Mouse (Mus musculus): ENCODE measurements at regions not wholly inside any gene's neighbourhood (a gene's known extent, or its start where the extent isn't known, plus 50 kb on each side); places are given as distances from the start of the nearest gene placed in this dataset.

DNA sequence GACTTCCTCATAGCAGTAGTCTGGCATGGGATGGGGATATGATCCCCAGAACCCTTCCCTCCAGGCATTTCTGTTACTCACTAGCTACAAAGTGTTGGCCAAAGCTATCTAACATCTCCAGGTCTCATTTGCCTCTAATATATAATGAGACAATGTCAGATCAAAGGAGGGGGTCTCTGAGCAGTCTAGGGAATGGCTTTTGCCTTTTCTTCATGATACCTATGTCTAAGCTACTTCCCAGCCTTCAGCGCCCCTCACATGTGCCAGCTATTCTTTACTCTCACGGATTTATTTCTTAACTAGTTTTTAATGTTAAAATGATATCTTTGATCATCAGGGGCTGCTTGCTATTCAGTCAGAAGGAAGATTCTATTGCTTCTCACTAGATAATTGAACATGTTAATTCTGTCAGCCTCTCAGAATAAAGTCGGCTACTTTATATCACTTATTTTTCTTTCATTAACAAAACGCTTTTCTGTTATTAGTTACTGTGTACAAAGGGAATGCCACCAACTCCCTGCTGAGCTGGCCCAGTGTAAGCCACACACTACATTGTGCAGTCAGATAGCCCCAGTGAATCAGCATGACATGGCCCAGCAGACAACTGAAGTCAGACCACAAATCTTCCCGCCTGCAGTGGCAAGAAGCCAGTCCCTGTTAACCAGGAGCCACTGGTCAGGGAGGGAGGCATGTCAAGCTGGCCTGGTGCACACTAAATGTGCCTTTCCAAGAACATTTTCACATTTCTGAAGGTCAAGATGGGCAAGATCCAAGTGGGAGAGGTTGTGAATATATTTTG, 386.6 kb downstream of the Meis1 start:
- TF ChIP-seq FLI1 (IDR thresholded peaks at IDR 0.05; ENCODE audit: low read length): no peak
- no peak for TF ChIP-seq GATA1 (IDR thresholded peaks at IDR 0.05; ENCODE audit: borderline replicate concordance, low read length)

Measured in megakaryocyte, embryonic 14.5 days (primary cell).